Mouse (Mus musculus): ENCODE results near the gene Kmt5c.

GRCm38 (mm10) chr7:4702334-4702733 is 37.6 kb upstream of the Kmt5c start:
- TF ChIP-seq CTCF (IDR thresholded peaks at IDR 0.05; ENCODE audit: borderline replicate concordance, insufficient read depth, low read length) = no peak
- no peak for TF ChIP-seq POLR2A (IDR thresholded peaks at IDR 0.05; ENCODE audit: low read depth, low read length)

Data from embryonic fibroblast, embryonic 13.5 days (primary cell).